8 mouse cellular contexts compared by ENCODE assay signal in the genomic region with DNA sequence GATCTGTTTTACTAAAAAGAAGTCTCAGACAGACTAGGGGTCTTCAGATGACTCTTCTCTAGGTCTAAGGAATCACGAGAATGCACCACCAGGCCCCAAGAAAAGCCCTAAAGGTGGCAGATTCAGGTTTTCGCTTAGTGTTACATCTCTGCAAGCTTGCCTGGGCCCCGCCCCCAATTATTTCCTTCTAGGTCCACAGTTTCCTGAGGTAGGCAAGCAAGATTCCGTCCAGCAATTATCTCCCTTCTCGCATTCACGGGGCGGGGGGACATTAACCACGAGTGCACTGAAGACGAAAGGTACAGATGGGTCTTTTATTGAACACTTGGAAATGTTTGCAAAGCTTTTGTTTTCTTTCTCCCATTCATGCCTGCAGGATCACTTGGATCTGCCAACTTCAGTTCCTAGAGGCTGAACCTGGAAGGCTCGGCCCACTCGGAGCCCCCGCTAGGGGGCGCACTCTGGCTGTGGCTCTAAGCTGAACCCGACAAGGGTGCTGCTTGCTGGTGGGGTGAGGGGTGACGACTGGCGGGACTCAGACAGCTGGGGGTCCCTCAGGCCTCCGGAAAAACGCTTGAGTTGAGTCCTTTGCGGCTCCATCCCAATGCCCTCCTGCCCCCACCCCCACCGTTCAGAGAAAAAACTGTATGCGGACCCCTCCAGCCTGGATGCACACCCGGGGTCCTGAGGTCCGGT. TPM values are rescaled to one million over a fixed set of nuclear protein-coding genes. Genes with fewer than 3 reads are reported as not detected.
DNase-seq lines count a peak whose midpoint lies in the region; ATAC-seq and TF ChIP-seq lines count a peak whose summit lies in the region.

No protein-coding gene starts in this region.

- dilution Hi-C loops in CH12.LX (cut with MboI; ENCODE audit: extremely low pct_ligation_motif_present, extremely low pct_unique_long_range_greater_than_20kb, low sequenced_read_pairs) = no loop called here

- no peaks in the 10 kb centered on the region for H3K4me1 ChIP-seq in CH12.LX (ENCODE audit: control insufficient read depth in 1 of 2, insufficient read depth in 2 of 2)
- no peaks in the 10 kb centered on the region for H3K4me1 ChIP-seq in heart, embryonic 16.5 days (ENCODE audit: control insufficient read depth, insufficient read depth, low read length)
- H3K4me1 ChIP-seq in midbrain, embryonic 11.5 days (ENCODE audit: control insufficient read depth, insufficient read depth, low read length) = no peaks in the 10 kb centered on the region
- no peaks in the 10 kb centered on the region for H3K4me1 ChIP-seq in stomach, postnatal 0 days (replicated peaks; ENCODE audit: control insufficient read depth, insufficient read depth)

- H3K79me2 ChIP-seq in CH12.LX (replicated peaks; ENCODE audit: control insufficient read depth, extremely low read depth, insufficient read depth, poor library complexity, severe bottlenecking) = no peaks in the 10 kb centered on the region

- 0 out of 2 replicates have a peak overlapping the region, but pooled peaks have one; percentile 6 for H3K9ac ChIP-seq in CH12.LX (ENCODE audit: insufficient read depth, low read depth)
- no peak overlapping the region for H3K9ac ChIP-seq in heart, embryonic 16.5 days (ENCODE audit: low read length)
- no peak overlapping the region for H3K9ac ChIP-seq in midbrain, embryonic 11.5 days (ENCODE audit: low read length)
- H3K9ac ChIP-seq in stomach, postnatal 0 days (ENCODE audit: low read length) = no peak overlapping the region

- no peak for TF ChIP-seq EP300 in CH12.LX (IDR thresholded peaks at IDR 0.05; ENCODE audit: low read length)
- TF ChIP-seq EP300 in stomach, postnatal 0 days (optimal IDR thresholded peaks at IDR 0.05) = no peak

- peak overlapping the region; percentile 51 for H3K4me2 ChIP-seq in CH12.LX (ENCODE audit: insufficient read depth, low read depth, poor library complexity, severe bottlenecking)
- peak overlapping the region; percentile 46 for H3K4me2 ChIP-seq in heart, embryonic 16.5 days (ENCODE audit: low read depth, low read length)
- H3K4me2 ChIP-seq in midbrain, embryonic 11.5 days = peak overlapping the region; percentile 26
- H3K4me2 ChIP-seq in stomach, postnatal 0 days (replicated peaks; ENCODE audit: low read depth) = no peak overlapping the region

- ATAC-seq in heart, embryonic 16.5 days (replicated peaks; ENCODE audit: extremely low read depth, insufficient read depth, low FRiP score) = no peak; the same call in 1 of the 2 replicates
- peak; percentile 76 for ATAC-seq in midbrain, embryonic 11.5 days (ENCODE audit: low FRiP score)
- ATAC-seq in stomach, postnatal 0 days (ENCODE audit: low FRiP score, low TSS enrichment) = no peak

- in situ Hi-C loops in CH12.LX (cut with MboI; ENCODE audit: low pct_ligation_motif_present, low pct_unique_long_range_greater_than_20kb, low sequenced_read_pairs) = loop anchor here (10.0 kb wide), 1 partner anchor 204 kb away; no protein-coding TSS in a partner anchor

- H3K9me3 ChIP-seq in CH12.LX (replicated peaks; ENCODE audit: low read length) = no peaks in the 10 kb centered on the region
- H3K9me3 ChIP-seq in heart, embryonic 16.5 days (replicated peaks; ENCODE audit: control insufficient read depth, low read length) = no peaks in the 10 kb centered on the region
- no peaks in the 10 kb centered on the region for H3K9me3 ChIP-seq in midbrain, embryonic 11.5 days (ENCODE audit: control insufficient read depth, low read length)
- no peaks in the 10 kb centered on the region for H3K9me3 ChIP-seq in stomach, postnatal 0 days (ENCODE audit: control insufficient read depth, low read length)

- no peak for TF ChIP-seq POLR2A in CH12.LX (IDR thresholded peaks at IDR 0.05; ENCODE audit: low read depth, low read length)

- DNase-seq in cerebellum, postnatal 14 days = peak; percentile 54 to 68
- DNase-seq in cerebellum, adult 9-10 months = no peak
- peak; percentile 33 for DNase-seq in CH12.LX (ENCODE audit: extremely low read depth)
- peak; percentile 28 for DNase-seq in c-Kit-positive CD71-positive TER-119-negative erythroid progenitor cells, embryonic 14.5 days (ENCODE audit: low read depth)
- DNase-seq in left cerebral cortex, postnatal 4 days = peak; percentile 67
- peak; percentile 97 for DNase-seq in midbrain, embryonic 11.5 days (ENCODE audit: low spot score, missing footprints)
- DNase-seq in stomach, postnatal 0 days (ENCODE audit: low spot score) = peak; percentile 57

- peak; percentile 48 to 72 for TF ChIP-seq CTCF in CH12.LX (conservative IDR thresholded peaks at IDR 0.05 in 1 of 2, IDR thresholded peaks at IDR 0.05 in 1 of 2; ENCODE audit: low read depth in 2 of 2, low read length in 2 of 2)
- TF ChIP-seq CTCF in stomach, postnatal 0 days (IDR thresholded peaks at IDR 0.05; ENCODE audit: low read depth) = peak; percentile 65

- intact Hi-C loops in left cerebral cortex, postnatal 4 days (cut with DNase I) = loop anchor here (5.0 kb wide), 1 partner anchor 214 kb away; no protein-coding TSS in a partner anchor

- H3K27ac ChIP-seq in CH12.LX (ENCODE audit: insufficient read depth, low read depth) = no peak overlapping the region
- no peak overlapping the region for H3K27ac ChIP-seq in heart, embryonic 16.5 days (ENCODE audit: low read length)
- no peak overlapping the region for H3K27ac ChIP-seq in midbrain, embryonic 11.5 days (ENCODE audit: low read depth, low read length)
- H3K27ac ChIP-seq in stomach, postnatal 0 days (replicated peaks) = no peak overlapping the region

- H3K4me3 ChIP-seq in CH12.LX (replicated peaks in 1 of 3; ENCODE audit: low read depth in 2 of 3, low read length in 2 of 3, poor library complexity in 1 of 3) = peak overlapping the region; percentile 17 to 30 (median 29)
- peak overlapping the region; percentile 23 for H3K4me3 ChIP-seq in heart, embryonic 16.5 days (ENCODE audit: low read length)
- H3K4me3 ChIP-seq in midbrain, embryonic 11.5 days (ENCODE audit: low read depth, low read length) = no peak overlapping the region
- no peak overlapping the region for H3K4me3 ChIP-seq in stomach, postnatal 0 days (ENCODE audit: low read depth, low read length)

- H3K36me3 ChIP-seq in CH12.LX (replicated peaks in 1 of 2; ENCODE audit: control insufficient read depth in 1 of 2, insufficient read depth in 1 of 2, low read length in 1 of 2) = no peaks in the 10 kb centered on the region
- H3K36me3 ChIP-seq in heart, embryonic 16.5 days (ENCODE audit: control insufficient read depth, insufficient read depth) = no peaks in the 10 kb centered on the region
- no peaks in the 10 kb centered on the region for H3K36me3 ChIP-seq in midbrain, embryonic 11.5 days (ENCODE audit: control insufficient read depth, insufficient read depth, low read length)
- H3K36me3 ChIP-seq in stomach, postnatal 0 days (ENCODE audit: control insufficient read depth, insufficient read depth, low read length) = no peaks in the 10 kb centered on the region

- peak; percentile 55 for TF ChIP-seq RAD21 in CH12.LX (IDR thresholded peaks at IDR 0.05; ENCODE audit: low read depth, low read length)

- H3K27me3 ChIP-seq in CH12.LX (replicated peaks) = peaks cover 2% of the 10 kb centered on the region
- peaks cover 47% of the 10 kb centered on the region for H3K27me3 ChIP-seq in heart, embryonic 16.5 days (ENCODE audit: control insufficient read depth, insufficient read depth, low read length)
- H3K27me3 ChIP-seq in midbrain, embryonic 11.5 days (ENCODE audit: control insufficient read depth, insufficient read depth, low read length) = peaks cover 52% of the 10 kb centered on the region
- no peaks in the 10 kb centered on the region for H3K27me3 ChIP-seq in stomach, postnatal 0 days (ENCODE audit: control insufficient read depth, insufficient read depth, low read length)

- WGBS in heart, embryonic 16.5 days = 10% methylated on average over 23 of the region's 23 CpGs
- WGBS in midbrain, embryonic 11.5 days = 14% methylated on average over 23 of the region's 23 CpGs
- WGBS in stomach, postnatal 0 days = 21% methylated on average over 23 of the region's 23 CpGs

TF ChIP-seq in CH12.LX, 34 proteins besides CTCF, POLR2A, EP300 and RAD21:
- TF ChIP-seq JUN (IDR thresholded peaks at IDR 0.05; ENCODE audit: insufficient read depth, low read depth, low read length) (no peak), MYC (IDR thresholded peaks at IDR 0.05; ENCODE audit: low read depth, low read length) (no peak), SIN3A (IDR thresholded peaks at IDR 0.05; ENCODE audit: low read length) (no peak), ZMIZ1 (IDR thresholded peaks at IDR 0.05; ENCODE audit: low read depth, low read length) (no peak), USF2 (conservative IDR thresholded peaks at IDR 0.05; ENCODE audit: low read depth, low read length) (no peak), PAX5 (IDR thresholded peaks at IDR 0.05; ENCODE audit: low read length) (no peak), NELFE (IDR thresholded peaks at IDR 0.05; ENCODE audit: low read depth, low read length) (no peak), SMC3 (IDR thresholded peaks at IDR 0.05; ENCODE audit: low read depth, low read length) (peak; percentile 52)

RNA-seq across cellular contexts. Expression of a gene that starts 5.1 kb away (rescaled TPM):
- total RNA-seq in CH12.LX (2012; rRNA removed) (not detected in 2 replicates), CH12.LX (2014; rRNA removed) (not detected in 2 replicates)
- polyA plus RNA-seq in CH12.LX (2012; ENCODE audit: insufficient read length, low read depth) = not detected in 2 replicates
- polyA plus RNA-seq in heart, embryonic 16.5 days (2015; fragmentation: Nextera tagmentation; extraction: Ambion mirVana) = not detected in 2 replicates
- total RNA-seq in left cerebral cortex, postnatal 4 days (2021) = 10 to 100 TPM; 46.9 to 47.5 TPM
- 6.3 and 7.5 TPM in 2 replicates for polyA plus RNA-seq in midbrain, embryonic 11.5 days (2014; fragmentation: Nextera tagmentation; extraction: Ambion mirVana)
- 0.32 and 0.36 TPM in 2 replicates for polyA plus RNA-seq in stomach, postnatal 0 days (2015; fragmentation: Nextera tagmentation; extraction: Ambion mirVana)

Comparison
In these comparisons a context has a peak if more than half of its experiments do, and no peak if none do; other contexts are left out.
1. H3K4me3 ChIP-seq: peak in CH12.LX (3 of 3) and heart, embryonic 16.5 days (single experiment); none in midbrain, embryonic 11.5 days (single experiment) and stomach, postnatal 0 days (single experiment).